Mouse (Mus musculus): Measurements from ENCODE around the gene Psma5.

The Psma5 gene

DNA sequence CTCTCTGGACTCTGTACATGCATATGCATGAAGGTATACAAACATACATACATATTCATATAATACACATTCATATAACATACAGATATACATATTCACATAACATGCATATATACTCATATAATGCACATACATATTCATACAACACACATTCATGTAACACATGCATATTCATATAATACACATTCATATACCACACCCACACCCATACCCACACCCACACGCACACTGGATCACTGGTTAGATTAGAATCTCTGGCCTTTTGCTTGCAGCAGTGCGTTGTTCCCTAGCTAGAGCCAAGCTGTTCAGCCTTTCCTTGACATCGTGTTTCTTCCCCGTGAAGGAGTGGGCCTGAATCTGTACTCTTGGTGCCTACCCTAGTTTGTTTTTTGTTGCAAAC, 48.0 kb downstream of the Psma5 start:
- DNase-seq (ENCODE audit: low spot score in 2 of 2): no peak

DNA sequence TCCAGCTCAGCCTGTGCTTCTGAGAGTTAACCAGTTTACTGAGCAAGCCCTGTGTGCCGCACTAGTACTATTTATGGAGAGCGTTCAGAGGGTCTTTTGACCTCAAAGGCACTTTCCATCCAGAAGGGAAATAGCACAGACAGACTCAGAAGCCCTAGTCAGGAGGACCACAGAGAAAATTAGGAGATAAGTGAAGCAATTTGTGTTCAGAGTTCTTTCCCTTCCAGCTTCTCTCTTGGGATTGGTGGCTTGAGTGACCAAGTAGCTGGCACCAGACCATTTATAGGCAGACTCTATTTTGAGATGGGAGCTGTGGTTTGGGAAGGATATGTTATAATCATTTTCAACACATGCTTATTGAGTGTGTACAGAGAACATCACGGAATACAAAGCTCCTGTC, 49.7 kb downstream of the Psma5 start:
- no peak for DNase-seq (ENCODE audit: low spot score in 2 of 2)

DNA sequence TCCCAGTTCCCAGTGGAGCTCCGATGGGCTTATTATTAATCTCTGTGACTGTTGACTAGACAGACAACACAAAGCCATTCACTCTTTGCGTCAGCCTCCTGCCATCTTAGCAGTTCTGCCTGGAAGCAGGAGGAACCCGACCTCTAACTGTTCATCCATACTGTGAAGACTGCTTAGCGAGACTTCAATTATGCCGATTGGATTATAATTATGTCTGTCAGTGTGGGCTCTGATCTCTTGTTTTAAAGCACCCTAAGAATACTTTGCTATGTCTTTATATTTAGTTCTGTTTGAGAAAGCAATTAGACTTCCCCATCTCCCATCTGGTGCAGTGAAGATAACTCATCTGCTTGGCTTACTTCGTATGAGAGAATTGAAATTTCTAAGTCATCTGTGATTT, 50.8 kb downstream of the Psma5 start:
- DNase-seq (ENCODE audit: low spot score in 2 of 2): no peak

DNA sequence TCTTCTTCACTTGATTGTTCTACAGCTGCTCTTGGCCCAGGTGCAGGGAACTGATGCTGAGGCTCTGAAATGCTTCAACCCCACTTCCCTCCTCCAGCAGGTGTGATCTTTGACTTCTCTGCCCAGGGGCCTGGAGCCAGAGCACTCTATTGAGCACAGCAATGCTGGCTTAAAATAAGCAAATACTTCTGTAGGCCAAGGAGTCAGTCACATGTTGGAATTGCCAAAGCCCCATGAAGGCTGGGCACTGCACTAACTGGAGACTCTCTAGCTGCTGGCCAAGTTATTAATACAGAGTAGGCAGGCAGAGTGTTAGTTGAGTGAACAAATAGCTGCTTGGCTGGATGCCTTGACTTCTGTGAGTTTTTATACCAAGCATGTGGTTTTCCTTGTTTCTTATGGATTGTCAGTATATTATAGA, 54.2 kb downstream of the Psma5 start:
- no peak for DNase-seq (ENCODE audit: low spot score in 2 of 2)

DNA sequence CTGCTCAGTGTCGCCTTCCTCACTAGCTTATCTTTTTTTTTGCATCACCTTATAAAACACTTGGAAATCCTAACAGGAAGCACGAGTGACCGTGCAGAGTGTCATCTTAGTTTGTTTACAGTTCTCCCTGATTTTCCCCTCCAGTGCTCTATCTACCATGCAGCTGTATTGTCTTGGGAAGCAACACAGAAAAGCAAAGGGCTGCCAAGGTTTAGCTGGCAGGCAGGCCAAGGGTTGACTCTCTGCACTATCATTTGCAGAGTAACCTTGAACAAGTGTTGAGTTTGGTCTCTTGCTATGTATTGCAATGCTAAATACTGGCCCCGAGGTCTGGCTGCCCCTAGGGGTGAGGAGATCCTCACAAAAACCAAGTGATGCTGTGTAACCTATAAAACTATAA, 55.0 kb downstream of the Psma5 start:
- DNase-seq (ENCODE audit: low spot score in 2 of 2): no peak

DNA sequence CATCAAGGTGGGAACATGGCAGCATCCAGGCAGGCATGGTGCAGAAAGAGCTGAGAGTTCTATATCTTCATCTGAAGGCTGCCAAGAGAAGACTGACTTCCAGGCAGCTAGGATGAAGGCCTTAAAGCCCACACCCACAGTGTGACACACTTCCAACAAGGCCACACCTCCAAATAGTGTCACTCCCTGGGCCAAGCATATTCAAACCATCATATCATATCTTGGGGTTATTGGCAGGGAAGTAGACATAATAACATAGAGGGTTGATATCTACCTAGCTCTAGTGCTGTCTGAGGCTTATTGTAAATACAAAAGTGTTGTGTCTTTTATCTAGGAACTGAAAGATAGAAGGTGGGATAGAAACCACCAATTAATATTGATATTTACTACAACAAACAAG, 55.7 kb downstream of the Psma5 start:
- DNase-seq (ENCODE audit: low spot score in 2 of 2): no peak

DNA sequence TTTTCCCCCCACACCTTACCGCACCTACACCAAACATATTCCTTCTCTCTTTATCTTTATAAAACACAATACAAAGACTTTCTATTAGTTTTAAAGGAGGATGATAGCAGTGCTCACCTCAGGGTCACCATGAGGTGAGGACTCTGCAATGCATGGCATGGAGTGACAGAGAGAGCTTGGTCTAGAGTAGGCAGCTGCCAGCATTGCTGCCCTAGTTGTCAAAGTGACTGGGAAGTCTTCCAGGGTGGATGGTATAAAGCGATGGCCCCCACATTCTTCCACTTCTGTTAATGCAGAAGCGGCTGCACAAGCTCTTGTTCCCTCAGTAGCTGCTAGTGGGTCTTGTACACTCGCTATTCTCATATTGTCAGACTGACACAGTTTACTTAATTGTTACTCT, 56.4 kb downstream of the Psma5 start:
- DNase-seq (ENCODE audit: low spot score in 2 of 2): no peak

DNA sequence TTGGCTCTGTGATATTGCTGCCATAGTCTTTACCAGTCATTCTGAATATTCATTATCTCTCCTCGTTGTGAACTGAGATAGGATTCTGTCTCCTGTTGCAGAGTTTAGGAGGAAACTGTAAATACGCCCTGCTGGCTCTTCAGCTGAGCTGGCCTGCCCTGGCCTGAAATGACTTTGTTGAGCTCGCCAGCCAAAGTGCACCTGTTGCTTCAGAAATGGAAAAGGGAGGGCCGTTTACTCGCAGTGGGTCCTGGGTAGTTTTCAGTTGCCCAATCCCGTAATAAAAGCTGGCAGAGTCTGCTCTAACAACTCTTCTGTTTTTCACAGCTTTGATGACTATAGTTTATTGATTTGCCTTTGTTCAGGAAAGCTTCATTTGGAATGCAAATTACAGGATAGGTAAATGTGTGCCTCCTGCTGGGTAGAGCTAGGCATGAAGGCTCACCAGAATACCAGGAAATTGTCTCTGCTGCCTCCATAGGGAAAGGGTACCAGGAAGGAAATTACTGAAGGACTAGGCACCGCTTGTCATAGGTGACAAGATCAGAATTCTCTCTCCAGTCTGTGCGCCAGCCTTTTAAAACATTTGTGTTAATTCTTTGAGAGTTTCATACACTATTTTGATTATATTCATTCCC, 57.4 kb downstream of the Psma5 start:
- no peak for DNase-seq (ENCODE audit: low spot score in 2 of 2)

DNA sequence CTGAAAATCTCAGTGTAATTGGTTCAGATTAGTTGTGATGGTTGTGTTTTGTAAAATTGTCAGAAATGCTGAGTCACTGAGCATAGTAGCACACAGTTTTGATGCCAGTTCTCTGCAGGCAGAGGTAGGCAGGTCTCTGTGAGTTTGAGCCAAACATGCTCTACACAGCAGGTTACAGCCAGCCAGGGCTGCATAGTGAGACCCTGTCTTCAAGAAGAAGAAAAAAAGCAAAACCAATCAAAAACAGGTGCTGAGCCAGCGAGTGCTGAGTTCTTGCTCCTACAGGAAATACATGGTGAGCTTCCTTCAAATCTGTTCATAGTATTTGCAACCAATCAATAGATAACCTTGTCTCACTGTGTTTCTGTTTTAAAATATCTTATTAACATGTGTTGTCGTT, 61.8 kb downstream of the Psma5 start:
- no peak for DNase-seq (ENCODE audit: low spot score in 2 of 2)

DNA sequence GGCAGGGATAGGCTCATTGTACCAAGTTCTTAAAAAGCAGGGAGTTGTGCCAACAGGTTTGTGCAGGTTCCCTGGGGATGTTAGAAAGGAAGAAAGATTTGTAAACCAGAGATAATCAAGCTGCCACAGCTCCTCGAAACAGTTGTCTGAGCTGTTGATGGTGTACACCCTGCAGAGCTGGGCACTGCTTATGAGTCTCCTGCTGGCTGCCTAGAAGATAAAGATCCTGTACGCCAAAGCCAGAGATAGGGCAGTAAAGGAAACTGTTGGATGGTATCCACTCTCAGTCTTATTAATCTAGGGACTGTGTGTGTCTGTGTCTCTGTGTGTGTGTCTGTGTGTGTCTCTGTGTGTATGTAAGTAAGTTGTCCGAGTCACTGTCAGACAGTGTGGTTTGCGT, 64.9 kb downstream of the Psma5 start:
- no peak for DNase-seq (ENCODE audit: low spot score in 2 of 2)

DNA sequence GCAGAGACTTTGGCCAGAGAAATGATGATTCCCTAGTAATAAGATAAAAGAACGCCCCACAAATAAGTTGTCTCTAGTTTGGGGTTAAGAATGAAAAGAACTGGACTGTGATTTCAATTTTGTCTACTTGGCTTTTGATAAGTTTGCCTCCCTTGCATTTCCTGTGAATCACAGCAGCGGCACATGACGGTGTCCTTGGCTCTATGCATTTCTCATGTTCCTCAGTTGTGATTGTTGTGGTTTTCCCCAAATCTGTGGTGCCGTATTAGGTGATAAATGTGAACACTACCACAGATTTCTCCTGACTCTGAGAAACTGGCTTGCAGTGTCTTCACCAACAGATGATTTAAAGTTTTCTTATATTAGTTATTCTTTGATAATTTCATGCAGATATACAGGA, 65.4 kb downstream of the Psma5 start:
- no peak for DNase-seq (ENCODE audit: low spot score in 2 of 2)

DNA sequence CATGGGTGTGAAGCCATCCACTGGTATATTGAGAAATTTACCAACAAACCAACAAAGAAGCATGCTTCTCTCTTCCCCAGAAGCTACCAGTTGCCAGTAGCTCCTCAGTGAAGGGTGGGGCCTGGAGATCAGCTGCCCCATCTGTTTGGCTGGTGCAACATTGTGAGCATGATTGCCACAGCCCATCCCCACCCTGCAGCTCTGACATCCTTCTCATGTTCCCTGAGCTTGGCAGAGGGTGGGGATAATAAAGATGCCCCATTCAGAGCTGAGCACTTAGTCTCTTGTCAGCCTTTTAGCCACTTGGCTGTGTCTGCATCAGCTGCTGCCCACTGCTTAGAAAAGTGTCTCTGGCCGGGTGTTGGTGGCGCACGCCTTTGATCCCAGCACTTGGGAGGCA, 66.2 kb downstream of the Psma5 start:
- no peak for DNase-seq (ENCODE audit: low spot score in 2 of 2)

DNA sequence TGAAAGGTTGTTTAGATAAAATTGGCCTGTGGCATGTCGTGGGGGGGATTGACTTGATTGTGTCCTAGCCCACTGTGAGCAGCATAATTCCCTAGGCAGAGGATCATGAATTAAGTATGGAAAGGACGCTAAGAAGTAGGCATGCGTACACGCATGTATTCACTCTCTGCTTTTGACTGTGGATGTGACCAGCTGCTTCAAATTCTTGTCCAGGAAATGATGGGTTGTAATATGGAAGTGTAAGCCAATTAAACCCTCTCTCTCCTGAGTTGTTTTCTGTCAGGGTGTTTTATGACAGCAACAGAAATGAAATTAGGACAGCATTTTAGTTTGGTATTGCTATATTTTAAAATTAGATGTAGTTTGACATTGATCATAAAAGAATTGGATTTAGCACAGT, 68.1 kb downstream of the Psma5 start:
- no peak for DNase-seq (ENCODE audit: low spot score in 2 of 2)

DNA sequence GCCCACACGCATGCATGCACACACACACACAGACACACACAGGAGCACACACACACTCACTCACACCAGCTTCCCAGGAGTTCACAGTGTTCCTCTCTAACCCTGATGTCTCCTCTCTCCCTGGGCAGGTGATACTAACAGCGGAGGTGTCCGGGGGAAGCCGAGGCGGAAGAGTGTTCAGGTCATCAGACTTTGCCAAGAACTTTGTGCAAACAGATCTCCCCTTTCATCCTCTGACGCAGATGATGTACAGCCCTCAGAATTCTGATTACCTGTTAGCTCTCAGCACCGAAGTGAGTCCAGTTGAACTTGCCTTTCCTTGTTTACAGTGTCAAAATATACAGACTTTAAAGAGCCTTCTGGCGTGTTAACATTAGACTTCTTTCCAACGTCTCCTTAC, 68.8 kb downstream of the Psma5 start:
- DNase-seq (ENCODE audit: low spot score in 2 of 2): no peak

DNA sequence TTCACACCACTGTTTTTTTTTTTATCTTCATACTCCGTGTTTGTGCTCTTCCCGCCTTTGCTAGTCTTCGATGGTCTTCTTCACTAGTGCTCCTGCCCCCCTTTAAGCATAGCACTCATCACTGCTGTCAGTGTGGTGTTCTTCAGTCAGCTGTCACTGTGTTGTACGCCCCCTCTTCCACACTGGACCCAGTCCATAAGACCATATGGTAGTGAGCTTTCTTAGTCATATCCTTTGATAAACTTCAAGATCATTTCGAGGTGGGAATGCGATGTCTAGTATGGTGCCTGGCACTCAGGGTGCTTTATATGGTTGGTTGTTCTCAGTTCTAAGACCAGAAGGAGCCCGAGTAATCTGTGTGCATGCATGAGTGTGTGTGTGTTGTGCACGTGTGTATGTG, 70.5 kb downstream of the Psma5 start:
- DNase-seq (ENCODE audit: low spot score in 2 of 2): no peak

DNA sequence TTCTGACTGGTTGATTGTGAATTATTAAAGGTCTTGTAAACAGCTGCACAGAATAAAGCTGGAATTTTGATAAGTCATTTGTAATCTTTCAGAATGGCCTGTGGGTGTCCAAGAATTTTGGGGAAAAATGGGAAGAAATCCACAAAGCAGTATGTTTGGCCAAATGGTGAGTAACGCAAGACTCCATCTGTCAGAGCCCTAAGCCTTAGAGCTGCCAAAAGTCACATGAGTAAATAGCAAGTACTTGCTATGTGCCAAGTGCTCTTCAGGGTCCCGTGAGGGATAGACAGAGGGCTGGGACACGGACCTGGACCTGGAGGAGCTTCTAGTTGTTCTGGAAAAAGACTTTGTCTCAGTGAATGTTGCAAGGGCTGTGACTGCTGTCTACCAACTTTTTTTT, 71.2 kb downstream of the Psma5 start:
- DNase-seq (ENCODE audit: low spot score in 2 of 2): peak in 1 of 2 experiments; percentile 24

DNA sequence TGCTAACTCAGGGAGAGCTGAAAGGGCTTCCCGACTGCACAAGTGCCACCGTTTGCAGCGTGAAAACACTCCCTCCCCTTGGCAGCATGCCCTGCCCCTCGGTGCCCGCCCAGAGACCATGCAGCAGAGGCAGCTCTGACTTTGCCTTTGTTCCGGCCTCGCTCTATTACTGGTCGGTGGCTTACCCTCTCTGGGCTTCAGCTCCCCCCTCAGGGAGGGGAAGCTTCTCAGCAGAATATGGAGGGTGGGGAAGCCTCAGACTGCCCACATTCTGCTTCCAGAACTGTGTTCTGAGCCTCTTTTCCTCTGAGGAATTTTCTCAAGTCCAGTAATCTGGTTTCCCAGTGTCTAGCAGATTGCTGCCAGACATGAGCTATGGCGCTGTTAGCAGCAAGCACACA, 71.7 kb downstream of the Psma5 start:
- DNase-seq (ENCODE audit: low spot score in 2 of 2): peak in 1 of 2 experiments; percentile 47

All from urinary bladder, postnatal 36 days (tissue).